Mouse (Mus musculus): ENCODE data around the gene Kat8.

GRCm38 (mm10) chr7:127901772-127902171, 10.5 kb upstream of the Kat8 start:
- no peak for TF ChIP-seq POLR2A (IDR thresholded peaks at IDR 0.05; ENCODE audit: borderline replicate concordance, control insufficient read depth, low read depth, low read length)
- no peak for TF ChIP-seq CTCF (IDR thresholded peaks at IDR 0.05; ENCODE audit: control insufficient read depth, insufficient read depth, low read length)
